Mouse (Mus musculus) testis, postnatal 14 days (tissue): ENCODE measurements at regions not wholly inside any gene's neighbourhood (a gene's known extent, or its start where the extent isn't known, plus 50 kb on each side); places are given as distances from the start of the nearest gene placed in this dataset.

ENCODE experiments used
- DNase-seq: peaks from one replicate; pipeline ENCODE4 v3.0.0; 2021; ENCODE audit warnings: low spot score

DNA sequence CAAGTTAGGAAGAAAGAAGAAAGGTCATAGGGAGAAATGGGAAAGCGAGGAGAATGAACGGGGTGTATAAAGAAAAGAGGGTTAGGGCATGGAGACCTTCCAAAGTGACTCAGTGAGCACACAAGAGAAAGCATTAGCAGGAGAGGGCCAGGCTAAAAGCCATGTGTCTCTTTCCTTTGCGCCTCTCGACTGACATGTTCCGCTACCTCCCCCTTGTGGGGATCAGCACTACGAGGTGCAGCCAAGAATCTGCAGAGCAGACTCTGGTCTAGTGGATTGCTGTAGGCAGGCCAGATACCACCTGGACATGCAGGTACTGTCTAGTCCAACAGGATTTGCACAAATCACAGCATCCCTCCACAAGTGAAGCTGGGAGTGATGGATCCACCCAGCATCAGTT lies 54.0 kb downstream of the Kcna5 start:
- no peak for DNase-seq

DNA sequence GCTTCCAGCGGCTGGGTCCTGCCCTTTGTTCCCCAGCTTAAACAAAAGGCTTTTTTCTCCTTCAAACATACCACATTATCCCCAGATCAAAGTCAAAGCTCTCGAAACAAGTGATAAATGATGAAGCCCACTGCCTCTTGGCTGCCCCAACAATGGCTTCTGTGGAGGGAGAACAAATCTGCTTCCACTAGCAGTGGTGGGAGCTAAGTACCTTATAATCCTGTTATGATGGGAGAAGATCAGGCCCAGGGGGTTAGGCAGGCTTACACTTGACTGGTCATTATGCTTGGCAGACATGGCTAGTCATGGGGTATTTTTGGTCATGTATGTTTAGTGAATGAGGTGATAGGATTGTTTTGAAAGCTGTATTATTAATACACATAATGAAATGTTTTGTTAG lies 57.7 kb downstream of the Kcna5 start:
- DNase-seq = no peak

DNA sequence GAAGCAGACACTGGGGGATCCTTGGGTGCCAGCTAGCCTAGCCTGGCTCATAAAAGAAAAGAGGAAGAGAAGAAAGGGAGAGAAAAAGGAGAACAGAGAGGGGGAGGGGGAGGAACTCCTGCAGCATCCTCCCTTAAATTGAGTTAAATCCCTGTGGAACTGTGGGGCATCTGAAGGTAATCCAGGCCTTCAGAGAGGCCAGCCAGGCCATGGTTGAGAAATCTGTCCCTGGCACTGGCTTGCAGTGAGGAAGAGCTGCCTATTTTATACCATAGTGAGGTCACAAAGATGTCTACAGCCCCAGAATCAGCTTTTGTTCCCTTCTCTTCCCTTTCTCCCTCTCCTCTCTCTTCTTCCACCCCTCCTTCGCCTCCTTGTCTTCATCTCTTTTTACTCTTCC lies 58.5 kb downstream of the Kcna5 start:
- DNase-seq = no peak

DNA sequence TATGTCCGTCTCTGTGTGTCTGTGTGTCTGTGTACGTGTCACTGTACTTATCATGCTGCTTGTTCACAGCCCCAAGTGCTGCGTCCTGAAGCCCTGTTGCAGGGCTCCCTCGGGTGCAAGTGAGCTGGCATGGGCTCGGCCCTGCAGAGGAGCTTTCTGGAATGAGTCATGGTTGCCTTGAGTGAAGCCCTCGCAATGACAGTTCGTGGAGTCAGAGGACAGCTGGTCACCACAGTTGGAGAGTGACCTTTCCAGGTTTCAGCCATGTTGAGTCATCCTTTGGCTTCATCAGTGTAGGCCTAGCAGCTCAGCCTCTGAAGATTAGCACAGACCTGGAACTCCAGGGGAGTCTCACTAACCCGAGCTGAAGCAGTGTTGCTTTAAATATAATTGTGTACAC lies 59.7 kb downstream of the Kcna5 start:
- no peak for DNase-seq

DNA sequence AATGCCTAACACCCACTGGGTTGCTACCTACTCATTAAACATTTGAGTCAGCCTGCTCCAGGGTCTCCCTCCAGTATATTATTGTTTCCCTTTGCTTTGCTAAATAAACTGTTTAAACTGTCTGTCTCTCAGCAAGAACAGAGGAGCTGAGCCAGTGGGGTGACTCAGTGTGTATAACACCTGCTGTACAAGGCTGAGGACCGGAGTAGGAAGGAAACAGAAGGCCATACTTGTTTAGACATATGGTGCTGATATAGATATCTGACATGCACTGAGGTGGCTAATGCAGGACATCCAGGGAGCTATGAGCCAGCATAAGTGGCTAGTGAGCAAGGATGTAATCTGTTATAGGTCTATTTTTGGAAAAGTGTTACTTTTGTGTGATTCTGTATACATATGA lies 81.5 kb downstream of the Kcna5 start:
- DNase-seq = no peak

DNA sequence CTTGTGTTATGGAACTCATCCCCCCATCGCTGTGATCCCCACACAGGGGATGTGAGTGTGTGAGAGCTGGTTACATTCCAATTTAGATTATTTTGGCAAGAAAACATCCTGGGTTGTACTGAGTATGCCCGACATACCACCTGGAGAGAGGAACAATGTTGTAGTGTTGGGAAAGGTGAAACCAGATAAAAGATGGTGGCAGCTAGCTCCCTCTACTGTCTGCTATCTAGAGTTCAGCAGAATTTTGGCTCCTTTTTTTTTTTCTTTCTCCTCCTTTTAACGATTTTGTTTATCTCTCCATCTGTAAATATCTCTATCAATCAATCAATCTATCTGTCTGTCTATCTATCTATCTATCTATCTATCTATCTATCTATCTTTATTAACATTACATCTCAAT lies 89.7 kb downstream of the Kcna5 start:
- no peak for DNase-seq

DNA sequence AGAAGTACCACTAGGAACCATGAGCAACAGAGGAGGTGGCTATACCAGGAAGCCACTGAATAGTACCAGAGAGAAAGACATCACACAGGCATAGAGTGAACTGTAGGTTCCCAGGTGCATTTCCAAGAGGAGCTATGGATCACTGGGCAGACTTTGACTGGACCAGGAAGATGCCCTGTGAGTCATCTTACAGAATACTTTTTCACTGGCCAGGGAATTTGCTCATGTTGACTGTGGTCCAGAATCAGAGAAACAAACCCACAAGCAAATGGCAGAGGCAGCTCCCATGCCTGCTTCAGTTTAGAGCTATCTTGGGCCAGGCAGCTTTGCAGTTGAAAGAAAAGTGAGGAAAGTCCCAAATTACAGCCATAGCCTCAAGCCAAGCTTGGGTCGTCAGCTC lies 95.0 kb downstream of the Kcna5 start:
- DNase-seq = no peak

DNA sequence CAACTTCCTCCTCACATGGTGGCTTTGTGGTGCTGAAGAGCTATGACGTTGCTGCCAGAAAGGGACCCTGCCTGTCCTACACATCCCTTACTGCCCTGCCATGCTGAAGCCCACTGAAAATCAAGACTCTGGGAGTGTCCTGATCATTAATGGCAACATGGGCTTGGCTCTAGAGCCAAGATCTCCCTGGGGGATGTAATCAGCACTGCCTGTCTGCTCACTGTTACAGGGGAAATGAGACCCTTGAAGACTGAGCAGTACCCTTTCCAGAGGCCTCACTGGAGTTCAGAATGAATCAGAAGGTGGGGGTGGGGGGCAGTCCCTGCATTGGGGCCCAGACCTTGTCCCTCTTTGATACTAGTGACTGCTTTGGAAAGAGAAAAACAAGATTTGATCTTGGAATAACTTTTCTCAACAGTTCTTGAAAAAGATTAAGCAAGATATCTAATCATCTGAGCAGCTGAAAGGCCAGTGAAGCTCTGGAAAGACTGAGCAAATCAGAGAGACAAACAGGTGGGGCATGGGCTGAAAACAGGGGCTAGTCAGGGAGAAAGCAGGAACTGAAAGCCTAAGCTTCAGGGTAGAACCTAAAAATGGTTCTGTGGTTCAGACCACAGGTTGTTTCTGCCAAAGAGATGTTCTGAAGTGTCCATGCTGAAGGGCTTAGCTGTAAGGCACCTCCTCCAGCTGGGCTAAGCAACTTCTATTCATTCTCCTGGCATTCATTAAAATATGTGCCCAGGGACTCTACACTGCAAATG lies 97.1 kb downstream of the Kcna5 start:
- DNase-seq = no peak

DNA sequence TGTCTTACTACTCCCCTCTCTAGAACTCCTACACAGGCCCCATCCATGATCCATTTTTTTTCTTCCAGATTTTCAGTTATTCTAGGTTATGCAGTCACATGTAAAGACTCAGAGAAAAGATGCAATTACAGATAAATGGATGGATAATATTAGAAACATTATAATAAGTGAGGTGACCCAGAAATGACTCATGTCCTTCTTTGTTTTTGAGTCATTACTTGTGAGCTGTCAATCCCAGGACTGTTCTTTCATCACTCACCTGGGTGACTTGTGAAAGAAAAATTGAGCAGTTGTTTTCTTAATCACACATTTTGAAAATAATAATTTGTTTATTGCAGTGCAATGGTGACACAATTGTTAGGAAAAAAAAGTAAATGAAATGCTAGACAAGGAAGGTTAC lies 108.0 kb downstream of the Kcna5 start:
- DNase-seq = no peak

DNA sequence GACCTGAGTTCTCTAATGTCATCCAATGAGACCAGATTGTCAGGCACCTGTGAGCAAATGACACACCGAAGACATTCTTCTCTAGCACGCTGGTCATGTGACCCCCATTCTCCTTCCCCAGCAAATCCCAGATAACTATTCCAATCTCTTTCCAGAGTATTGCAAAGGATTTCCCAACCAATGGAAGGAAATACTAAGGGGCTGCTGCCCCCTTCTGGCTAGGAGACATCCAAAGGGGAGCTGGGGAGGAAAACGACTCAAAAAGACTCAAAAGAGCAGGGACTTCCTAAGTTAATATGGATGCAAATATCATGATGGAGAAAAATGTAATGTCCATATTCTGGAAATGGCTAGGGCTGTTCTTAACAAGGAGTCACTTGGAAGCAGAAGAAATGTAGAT lies 129.5 kb downstream of the Kcna5 start:
- no peak for DNase-seq

DNA sequence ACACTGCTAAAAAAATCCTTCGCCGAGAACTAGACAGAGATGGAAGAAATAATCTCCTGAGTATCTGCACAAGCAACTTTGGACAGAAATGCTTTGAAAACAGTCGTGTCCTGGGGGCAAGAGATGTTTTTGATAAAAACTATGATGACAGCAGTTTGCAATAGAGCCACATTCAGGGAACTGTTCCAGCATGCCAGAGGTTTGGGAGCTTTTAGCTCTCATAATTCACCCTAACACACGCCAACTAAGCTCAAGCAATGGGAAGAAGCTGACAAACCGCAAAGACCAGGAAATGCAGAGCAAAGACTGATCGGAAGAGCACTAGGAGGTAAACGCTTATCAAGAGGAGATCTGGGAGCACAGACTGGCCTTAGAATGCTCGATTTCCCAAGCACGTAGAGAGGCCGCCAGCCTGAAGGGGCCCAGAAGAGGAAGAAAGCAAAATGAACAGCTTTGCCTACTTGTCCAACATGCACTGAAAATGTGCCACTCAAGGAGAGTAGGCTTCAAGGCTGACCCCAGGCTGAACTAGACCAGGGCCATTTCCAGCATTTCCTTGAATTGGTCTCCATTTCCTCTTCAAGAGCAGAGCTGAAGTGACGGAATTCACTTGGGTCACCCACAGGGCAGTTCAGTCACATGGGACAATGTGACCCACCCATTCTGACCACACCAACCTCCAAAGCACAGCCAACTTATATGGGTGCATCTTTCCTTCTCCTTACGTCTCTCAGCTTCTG lies 130.7 kb downstream of the Kcna5 start:
- DNase-seq = no peak

DNA sequence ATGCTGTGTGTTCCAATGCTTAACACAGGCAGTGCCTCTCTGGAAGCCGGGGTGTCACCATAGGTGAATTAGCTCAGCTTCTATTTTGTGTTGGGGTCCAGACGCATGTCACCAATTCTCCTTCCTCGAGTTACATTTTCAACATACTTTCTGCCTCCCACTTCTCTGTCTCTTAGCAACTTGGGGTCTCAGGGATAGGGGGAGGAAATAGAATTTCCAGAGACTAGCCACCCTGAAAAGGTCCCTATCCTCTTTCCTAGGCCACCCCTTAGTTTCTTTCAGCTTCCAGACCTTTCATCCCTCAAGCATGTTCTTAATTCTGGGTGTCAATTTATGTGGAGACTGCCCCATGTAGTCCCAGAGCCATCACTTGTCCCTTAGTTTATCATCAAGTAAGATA lies 135.6 kb downstream of the Kcna5 start:
- DNase-seq = no peak

DNA sequence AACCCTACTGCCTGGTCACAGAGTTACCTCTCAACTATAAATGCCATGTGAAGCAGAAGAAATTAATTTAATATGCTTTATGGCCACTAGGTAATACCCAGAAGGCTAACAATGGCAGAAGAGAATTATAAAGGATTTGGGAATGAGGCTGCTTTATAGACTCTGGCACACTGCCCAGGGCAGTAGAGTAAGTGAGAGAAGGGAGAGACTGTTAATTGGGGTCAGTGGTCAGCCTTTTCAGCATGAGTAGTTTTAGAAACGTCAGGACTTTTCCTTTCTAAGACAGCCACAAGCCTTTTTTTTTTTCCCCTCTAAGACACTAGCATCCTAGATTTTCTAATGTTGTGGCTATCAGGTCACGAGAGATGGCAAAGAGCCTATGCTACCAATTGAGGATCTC lies 136.6 kb downstream of the Kcna5 start:
- DNase-seq = no peak

DNA sequence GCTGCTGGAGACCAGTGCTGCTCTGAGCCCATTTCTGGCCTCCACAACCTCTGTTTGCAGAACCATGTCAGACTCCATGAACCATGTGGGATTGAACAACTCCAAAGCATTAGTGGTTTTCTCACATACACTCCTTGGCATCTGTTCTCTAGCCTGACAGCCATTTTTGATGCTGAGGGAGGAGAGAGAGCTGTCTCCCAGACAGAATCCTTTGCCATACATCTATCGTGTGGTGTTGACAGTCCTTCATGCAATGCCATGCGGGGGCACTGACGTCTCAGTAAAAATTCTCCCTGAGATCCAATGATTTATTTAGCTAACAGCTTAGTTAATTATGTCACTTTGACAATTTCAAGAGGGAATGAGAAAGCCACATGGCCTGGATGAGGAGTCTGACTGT lies 140.2 kb downstream of the Kcna5 start:
- no peak for DNase-seq

DNA sequence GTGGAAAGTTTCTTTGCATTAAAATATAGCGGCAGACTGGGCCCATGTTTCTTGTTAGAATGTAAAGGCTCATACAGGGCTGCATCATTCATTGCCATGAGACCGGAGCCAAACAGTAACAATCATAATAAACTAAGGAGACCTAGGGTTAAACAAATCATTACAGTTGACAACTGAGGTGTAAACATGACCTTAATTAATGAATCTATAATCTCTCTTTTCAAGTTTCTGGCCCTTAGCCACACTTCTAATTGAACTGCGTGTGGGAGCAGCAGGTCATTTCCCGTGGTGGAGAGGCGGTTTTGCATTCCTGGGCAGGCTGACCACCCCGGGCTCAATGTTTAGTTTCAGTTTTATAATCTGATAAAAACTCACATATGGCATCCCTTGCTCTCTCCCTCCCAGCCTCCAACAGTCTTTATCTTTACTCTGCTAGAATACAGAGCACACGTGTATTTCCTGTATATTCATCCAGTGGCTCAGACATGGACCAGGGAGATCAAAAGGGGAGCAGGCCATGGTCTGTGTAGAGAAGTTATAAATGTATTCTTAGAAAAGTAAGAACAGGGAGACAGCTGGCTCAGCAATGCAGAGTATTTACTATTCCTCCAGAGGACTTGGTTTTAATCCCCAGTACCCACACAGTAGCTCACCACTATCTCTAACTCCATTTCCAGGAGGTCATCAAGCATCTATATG lies 141.0 kb downstream of the Kcna5 start:
- no peak for DNase-seq

DNA sequence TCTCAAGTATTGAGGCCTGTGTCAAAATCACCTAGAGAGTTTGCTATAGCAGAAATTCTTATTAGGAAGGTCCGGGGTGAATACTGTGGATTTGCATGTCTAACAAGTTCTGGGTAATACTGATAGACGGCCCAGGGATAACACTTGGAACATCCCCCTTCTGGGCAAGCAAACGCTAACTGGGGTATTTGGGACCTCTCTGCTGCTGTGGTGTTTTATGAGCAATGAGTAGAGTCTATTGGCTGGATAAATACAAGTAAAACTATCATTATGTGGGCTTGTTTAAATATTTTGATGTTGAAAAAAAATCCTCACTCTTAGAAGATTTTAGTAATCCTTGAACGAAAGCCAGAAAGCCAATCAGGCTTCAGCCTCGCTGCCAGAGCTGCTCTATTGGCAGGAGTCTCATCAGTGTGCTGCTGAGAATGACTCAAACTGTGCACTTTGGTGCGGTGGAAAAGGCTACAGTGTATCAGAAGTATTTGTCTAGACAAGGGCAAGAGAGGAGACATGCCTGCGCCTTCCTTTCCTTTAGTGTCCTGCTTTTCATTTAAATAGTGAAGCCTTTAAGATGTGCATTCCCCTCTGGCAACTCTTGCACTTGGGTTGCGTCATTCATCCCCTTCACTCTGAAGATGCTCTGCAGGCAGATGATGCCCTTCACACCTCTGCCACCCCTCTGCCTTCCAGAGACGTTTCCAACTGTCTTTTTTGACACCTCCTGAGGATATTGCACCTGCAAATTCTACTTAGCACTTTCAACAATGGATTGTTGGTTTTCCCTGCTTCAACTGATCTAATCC lies 150.8 kb downstream of the Kcna5 start:
- peak; percentile 55 for DNase-seq

DNA sequence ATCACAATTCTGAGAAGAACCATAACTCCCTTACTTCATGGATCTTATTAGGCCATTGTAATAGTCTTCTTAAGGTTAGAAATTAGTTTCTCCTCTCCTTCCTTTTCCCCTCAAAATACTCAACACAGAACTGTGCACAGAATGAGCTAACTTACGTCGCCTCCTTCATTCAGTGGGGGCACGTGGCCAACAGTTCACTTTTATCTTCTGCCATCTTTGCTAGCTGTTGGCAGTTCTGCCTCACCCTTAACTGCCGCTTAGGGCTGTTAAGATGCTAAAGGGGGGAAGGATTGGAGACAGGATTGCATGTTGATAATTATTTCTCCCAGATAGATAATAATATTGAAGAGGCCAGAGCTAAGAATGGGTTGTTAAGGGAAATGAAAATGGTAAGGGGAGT lies 158.0 kb downstream of the Kcna5 start:
- DNase-seq = no peak

DNA sequence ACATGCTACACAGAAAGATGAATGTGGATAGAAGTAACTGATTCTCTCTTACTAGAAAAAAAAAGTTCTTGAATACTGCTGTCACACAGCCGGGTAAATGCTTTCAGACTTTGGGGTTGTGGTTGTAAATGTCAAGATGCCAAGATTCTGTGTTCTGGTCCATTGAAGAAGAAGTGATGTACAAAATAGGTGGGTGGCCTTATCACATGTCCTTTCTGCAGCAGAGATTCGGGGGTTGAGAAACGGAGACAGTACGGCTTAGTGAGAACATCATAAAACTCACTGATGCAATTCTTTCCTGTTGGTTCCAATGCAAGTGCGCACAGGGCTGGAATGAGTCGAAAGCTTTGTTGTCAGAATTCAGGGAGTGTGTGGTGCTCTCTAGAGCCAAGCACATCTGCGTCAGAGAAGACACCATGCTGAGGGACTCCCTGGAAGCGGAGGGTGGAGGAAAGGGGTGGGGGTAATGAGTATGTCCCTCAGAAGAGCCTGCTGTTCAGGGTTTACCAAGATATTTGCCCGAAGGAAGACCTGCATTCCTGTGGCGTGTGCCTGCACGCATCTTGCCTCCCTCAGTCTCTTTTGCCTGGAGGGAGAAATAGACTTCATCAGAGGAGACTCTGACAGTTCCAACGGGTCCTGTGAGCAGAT lies 160.1 kb downstream of the Kcna5 start:
- DNase-seq = no peak

DNA sequence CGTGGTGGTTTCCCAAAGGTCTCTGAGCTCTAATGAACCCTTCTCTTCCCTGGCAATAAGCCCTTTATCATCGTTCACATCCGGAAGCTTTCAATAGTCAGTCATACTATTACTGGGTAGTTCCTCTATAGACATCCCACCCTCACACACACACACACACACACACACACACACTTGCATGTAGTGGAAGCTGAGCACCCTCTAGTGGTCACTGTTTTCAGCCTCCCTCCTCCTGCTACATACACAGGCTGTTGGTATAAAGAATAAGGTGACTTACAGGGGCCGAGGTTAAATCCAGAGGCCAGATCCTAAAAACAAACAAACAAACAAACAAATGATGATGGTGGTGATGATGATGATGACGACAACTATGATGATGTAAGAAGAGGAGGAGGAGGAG lies 163.2 kb downstream of the Kcna5 start:
- DNase-seq = no peak

DNA sequence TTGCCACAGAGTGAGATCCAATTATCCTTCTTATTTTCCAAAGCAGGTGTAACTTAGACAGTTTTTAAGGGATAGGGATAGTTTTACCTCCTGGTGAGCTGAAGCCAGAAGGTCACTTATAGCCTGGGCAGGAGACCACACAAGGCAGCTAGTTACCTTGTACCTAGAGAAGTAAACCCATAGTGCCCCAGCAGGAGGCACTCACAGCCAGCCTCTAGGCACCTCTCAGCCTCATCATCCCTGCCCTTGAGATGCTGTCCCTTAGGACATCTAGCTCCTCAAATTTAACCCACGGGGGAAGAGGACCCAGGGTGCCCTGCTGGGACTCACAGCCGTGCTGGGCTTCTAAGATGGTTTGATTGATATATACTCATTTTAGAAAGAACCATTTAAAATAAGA lies 163.7 kb downstream of the Kcna5 start:
- no peak for DNase-seq

DNA sequence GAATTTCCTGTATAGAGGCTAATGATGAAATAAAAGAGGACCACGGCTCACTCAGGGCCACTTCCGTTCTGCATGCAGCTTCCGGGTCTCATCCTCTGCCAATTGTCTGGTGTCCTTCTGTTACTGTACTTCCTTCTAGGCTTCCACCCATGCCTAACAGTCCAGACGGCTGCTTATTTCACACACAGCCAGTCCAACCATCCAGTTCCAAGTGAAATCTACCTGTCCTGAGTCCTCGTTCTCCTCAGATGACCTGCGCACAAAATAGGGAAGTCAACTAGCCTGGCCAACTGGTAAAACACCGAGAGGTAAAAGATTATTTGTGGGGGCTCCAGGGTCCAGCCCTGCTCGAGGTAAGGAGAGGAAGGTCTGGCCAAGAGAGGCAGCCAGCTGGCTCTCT lies 169.7 kb downstream of the Kcna5 start:
- no peak for DNase-seq

DNA sequence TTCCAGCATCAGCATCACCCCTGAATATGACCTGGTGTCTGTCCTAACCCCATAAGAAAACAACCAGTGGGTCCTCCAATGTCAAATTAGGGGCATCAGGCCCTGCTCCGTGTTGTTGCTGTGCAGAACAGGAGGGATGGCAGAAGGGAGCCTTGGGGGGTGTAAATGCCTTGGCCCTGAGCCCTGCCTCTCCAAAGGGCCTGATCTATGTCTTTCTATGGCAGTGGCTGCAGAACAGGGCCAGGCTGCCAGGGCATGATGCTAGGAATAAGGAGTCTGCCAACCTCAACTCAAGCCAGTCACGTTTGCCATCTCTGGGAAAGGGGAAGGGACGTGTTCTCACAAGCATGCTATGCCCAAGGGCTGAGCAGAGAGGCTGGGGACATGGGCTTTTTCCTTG lies 172.9 kb downstream of the Kcna5 start:
- DNase-seq = no peak
